Mouse (Mus musculus) spleen, postnatal 36 days (tissue): Measurements from ENCODE around the gene Cutal.
A peak's percentile ranks its signal among the peaks of the same experiment; 100 is the strongest.

ENCODE experiments used
- DNase-seq, 2 experiments: peaks; one replicate each; pipeline ENCODE4 v3.0.0; 2022; ENCODE audit warnings: low spot score in 2 of 2, mixed read lengths in 1 of 2

The Cutal gene

DNA sequence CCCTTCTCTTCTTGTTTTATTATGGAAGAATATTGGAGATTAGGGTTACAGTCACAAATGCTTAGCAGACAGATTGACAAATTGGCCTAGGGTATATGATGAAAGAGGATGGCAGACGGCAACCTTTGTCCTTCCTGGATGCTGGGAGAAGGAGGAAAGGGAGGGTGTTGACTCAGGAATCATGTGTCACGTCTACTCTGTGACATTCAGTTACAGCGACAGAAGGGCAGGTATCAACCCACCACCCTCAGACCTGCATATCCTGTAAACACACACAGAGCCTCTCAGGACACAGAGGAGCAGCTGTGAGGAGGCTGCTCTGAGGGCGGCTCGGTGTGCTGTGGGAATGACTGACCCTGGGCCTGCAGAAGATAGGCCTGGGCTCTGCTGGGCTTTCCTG is 9.0 kb downstream of the Cutal start:
- DNase-seq: no peak

DNA sequence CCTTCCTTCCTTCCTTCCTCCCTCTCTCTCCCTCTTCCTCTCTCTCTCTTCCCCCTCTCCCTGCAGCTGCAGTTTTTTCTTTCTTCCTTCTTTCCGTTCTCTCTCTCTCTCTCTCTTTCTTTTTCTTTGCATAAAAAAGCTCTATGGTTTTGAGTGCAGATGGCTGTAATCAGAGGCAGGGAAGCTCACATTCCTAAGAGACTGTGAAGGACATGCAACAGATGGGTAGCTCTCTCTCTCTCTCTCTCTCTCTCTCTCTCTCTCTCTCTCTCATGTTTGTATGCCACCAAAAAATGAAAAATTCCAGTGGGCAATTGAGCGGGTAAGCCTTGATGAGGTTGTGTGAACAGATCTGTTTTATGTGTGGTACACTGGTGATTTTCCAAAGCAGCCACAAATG is 10.0 kb downstream of the Cutal start:
- no peak for DNase-seq

DNA sequence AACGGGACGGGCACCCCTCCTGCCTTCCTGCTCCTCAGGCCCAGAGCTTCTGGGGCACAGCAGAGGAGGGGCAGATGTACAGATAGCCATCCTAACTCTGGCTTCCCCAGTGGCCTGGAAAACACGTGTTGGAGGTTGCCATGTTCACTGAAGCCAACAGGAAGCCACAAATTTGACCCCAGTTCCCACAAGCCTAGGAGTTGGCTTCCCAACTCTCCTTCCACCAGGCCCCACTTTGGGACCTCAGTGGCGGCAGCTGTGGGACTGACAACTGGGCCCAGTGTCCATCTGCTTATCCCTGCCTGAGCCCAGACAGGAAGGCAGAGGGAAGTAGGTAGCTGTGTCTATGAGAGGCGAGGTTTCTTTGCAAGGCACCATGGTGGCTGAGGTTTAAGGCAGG is 19.8 kb downstream of the Cutal start:
- DNase-seq: no peak

DNA sequence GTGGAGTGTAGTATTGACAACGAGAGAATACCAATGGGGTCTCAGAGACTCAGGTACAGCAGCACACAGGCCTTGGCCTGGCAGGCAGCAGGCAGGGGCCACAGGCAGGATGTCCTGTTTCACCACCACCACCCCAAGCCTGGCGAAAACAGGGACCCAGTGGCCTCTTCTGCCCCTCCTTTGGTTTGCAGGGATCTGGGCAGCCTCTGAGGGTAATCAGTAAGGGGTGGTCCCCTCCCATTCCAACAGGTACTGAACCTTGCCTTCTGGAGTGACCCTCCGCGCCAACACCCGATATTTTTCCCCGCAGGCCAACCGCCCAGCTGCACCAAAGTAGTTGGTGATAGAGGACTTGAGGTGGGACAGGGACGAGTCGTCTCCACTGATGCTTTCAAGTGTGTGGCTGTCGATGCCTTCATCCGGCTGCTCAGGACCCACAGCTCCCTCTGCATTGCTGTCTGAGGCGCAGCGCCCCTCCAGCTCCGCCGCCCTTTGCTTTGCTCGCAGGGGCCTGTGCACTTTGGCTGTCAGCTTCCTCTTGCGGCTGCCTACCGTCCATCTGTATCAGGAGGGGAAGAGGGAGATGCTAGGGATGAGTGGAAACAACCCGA is 21.4 kb downstream of the Cutal start:
- DNase-seq: no peak

DNA sequence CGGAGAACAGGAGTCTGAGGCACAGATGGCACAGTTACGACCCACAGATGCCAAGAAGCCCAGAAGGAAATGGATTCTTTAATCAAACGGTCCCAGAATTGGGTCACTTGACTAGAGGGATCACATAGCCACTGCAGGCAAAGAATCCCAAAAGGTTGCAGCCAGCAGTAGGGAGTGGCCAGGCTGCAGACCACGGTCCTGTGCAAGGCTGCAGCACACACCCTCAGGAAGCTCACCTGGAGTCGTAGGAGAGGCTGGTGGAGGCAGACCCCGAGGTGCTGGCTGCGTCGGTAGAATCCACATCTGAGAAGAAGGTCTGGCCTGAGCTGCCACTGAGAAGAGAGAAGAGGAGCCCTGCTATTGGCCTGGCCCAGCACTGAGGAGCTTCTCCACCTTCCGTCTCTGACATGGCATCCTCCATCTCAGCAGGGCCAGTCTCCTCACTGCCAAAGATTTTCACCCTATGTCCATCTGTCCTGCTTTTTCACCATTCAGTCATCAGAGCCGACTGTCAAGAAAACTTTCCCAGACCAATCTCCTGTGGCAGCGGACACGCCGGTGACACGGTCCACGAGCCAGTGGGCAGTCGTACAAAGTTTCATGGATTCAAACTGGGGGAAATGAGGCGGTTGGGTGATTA is 22.7 kb downstream of the Cutal start:
- DNase-seq: no peak

DNA sequence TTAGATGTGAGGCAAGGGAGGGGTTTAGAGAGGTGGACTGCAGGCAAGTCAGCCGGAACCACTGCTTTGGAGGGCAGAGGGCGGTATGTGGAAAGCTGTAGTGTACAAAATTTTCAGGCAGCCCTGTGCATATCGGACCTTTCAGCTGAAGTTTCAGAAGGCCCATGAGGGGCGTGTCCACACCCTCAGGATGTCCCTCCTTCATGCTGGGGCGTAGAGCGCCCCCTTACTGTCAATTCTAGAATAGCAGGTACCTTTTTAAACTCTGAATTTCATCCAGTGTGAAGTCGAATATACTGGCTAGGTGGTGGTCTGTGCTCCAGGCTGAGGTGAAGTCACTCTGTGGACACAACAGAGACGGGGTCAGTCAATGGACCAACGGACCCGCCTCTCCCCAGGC is 23.6 kb downstream of the Cutal start:
- DNase-seq: peak; percentile 47 to 65

DNA sequence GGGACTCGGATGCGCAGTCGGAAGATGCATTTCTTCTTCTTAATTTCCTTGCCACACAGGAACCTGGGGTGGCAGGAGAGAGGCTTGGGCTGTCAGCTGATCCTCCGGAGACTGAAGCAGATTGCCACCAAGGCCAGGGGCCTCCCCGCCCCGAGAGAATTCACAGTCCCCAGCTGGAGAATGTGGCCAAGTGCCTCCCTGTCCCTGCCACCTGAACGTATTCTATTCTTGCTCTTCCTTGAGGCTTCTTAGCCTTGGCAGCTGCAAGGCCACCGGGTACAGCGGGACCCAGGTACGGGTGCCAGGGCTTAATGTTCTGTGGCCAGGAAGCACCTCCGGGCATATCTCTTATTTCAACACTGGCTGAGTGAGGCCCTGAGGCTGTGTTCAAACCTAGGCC is 25.5 kb downstream of the Cutal start:
- no peak for DNase-seq

DNA sequence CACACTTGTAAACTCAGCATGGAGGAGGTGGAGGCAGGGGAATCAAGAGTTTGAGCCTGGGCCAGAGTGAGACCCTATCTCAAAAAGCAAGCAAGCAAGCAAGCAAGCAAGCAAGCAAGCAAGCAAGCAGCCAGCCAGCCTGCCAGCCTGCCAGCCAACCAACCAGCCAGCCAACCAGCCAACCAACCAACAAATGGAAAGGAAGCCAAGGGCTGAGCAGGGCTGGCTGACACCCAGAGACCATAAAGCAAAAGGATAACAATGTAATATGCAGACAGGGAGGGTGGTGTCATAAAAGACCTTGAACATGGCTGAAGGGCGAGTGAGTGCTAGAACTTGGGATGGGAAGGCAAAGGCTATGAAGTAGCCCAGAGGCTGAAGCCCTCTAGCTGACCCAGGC is 26.2 kb downstream of the Cutal start:
- no peak for DNase-seq

DNA sequence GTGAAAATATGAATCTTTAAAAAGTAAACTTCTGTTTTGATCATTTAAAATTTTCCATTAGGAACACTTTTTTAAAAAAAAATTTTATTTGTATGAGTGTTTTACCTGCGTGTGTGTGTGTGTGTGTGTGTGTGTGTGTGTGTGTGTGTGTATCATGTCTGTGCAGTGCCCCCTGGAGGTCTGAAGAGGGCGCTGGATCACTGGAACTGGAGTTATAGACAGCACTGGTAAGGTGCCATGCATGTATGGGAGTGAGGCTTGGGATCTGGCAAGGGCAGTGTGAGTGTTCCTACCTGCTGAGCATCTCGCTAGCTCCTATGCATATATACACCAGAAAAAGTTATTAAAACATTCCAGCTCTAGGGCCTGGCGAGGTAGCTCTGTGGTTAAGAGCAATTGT is 27.5 kb downstream of the Cutal start:
- no peak for DNase-seq

DNA sequence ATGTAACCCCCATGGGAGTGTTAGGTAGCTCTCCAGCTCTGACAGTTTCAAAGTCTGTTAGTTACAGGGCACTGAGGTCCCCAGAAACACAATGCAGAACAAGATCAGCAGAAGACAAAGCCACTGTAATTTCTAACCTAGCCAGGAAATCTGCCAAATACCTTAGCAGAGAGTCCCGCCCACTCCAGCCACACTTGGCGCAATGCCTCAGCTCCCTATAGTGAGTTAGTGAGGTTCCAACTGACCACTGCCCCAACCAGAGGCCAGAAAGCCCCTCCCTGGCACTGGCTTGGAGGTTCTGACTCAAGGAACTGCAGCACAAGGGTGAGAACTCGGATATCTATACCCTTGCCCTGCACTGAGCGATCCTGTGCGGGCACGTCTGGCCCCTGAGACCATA is 28.5 kb downstream of the Cutal start:
- DNase-seq: no peak

DNA sequence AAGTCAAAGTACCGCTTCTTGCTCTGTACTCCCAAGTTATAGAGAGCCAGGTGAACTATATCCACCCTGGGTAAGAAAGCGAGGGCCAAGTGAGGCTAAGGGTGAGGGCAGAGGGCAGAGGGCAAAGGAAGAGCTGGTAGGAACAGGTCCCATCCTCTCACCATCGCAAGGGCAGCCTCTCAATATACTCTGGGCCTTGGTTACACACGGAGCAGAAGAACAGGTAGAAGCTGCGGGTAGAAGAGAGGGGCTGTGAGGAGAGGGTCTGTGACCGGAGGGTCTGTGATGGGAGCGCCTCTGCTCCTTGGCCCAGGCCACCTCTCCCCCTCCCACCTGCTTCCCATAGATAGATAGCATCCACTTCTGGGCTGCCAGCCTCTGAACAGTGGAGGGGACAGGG is 29.0 kb downstream of the Cutal start:
- no peak for DNase-seq

DNA sequence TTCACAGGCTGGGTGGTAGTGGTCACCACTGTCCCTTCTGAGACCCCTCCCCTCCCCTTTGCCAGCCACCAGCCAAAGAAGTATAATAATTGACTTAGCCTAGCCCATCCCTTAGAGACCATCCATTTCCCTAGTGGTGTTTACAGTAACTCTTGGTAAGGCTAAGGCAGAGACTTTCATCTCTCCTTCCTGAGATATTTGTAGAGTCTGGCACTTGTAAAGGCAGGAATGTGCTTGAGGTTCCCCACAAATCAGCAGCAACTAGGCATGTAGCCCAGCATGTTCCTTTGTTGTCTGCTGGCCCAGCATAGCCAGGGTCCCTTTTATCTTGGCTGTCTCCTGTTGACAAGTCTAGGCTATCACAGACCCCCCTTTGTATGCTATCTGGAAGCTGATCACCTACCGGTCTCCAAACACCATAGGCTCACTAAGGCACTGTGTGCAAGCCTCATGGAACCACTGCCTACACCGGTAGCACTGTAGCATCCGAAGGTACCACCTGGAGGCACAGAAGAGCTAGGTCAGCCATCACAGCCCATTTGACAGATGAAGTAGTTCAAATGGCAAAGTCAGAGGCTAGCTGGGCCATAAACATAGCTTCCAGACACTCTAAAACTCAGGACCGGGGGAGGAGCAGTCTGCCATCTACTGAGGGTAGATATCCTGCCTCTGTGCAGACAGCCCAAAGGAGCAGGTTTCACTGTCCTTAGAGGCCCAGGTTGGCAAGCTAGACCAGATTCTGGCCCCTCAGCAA is 29.6 kb downstream of the Cutal start:
- DNase-seq: no peak

DNA sequence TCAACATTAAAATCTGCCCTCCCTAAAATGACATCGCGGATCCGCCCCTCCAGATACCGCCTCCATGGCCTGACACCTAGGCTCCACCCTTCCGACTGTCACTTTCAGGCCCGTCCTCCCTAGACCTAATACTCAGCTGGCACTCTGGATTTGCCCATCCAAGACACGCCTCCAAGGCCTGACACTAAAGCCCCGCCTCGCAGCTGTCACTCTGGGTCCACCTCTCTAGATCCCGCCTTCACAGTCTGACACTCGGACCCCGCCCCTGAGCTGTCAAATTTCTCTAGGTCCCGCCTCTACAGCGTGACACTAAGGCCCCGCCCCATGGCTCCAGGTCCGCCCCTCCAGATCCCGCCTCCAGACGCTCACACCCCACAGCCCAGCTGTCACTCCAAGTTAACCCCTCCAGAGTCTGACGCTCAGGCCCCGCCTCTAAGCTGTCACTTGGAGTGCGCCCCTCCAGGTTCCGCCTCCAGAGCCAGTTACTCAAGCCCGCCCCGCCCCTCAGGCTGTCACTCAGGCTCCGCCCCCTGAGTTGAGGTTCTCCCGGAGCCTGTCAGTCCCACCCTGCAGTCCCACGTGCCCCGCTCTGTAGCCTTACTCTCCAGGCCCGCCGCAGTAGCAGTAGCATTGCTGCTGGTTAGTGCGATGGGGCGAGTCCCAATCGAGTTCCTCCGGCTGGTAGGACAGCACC is 30.8 kb downstream of the Cutal start:
- peak; percentile 96 to 97 for DNase-seq

DNA sequence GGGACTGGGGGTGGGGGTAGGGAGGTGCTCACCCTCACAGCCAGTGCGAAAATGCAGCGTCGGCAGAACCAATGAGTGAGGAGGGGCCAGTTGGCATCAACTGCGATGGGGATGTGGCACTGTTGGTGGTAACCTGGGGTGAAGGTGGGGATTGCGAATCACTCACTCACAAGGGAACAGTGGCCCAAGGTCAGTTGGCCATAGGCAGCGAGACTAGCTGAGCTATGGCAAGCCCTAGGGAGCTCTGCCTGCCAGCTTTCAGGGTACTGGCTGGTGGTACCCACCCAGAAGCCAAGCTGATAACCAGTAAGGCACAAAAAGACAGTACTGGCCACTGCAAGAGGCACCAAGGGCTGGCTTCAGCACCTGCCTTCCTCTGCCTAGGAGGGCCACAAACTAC is 32.2 kb downstream of the Cutal start:
- no peak for DNase-seq

DNA sequence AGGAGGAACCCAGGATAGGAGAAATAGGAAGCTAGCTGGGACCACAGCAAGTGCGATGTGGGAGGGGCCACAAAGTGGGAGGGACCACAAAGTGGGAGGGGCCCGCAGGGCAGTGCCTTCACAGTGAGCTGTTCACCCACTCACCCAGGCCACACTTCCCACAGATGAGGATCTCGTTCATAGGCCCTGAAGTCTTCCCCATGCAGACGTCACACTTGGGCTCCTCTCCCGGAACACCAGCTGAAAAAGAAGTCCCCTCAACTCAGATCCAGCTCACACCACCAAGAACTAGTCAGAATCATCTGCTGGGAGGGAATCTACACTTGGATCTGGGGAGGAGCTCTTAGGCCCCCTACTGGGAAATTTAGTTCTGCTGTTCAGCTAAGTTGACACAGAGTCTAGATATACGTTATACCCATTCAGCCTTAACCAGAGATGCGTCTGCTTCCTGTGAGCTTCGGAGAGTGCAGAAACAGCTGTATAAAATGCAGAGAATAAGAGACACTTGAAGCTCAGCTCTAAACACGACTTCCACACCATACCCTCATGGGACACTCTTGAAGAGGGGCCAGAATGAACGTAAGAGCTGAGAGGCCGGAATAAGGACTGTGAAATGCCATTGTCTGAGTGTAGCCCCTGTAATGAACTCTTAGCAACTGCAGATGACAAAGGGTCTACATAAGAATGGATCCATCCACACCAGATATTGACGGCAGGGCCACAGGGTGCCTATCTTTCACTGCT is 32.8 kb downstream of the Cutal start:
- DNase-seq: peak; percentile 76 to 79

DNA sequence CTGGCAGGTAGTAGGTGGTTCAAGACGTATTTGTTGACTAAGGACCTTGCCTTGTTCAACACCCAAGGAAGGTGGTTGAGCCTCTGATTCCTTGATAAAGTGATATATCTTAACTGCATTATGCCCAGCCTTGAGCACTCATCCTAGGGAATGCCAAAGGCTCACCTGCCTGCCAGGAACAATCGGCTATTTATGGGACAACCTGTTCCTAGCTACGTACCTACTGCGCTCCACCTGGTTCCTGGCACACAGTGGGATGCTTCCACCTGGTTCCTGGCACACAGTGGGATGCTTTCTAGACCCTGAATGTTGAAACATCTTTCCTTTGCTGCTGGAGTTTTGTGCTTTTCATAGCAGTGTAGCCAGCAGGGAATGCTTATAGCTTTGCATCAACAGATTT is 35.5 kb downstream of the Cutal start:
- no peak for DNase-seq

DNA sequence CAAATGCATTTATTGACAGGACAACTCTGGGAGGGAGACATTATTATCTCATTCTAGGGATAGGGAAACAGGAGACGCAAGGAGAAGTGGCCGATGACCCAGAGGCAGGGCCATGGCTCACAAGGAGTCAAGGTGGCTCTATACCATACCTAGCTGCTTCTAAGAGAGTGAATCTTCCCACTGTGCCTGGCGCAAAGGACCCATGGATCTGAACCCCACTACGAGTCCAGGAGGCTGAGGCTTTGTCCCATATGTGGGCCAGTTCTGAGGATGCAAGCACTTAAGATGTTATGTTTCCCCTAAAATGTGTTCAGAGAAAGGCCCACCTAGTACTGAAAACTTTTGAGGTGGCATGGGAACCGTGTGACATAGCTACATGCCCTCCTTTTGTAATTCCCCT is 37.7 kb downstream of the Cutal start:
- DNase-seq: no peak

DNA sequence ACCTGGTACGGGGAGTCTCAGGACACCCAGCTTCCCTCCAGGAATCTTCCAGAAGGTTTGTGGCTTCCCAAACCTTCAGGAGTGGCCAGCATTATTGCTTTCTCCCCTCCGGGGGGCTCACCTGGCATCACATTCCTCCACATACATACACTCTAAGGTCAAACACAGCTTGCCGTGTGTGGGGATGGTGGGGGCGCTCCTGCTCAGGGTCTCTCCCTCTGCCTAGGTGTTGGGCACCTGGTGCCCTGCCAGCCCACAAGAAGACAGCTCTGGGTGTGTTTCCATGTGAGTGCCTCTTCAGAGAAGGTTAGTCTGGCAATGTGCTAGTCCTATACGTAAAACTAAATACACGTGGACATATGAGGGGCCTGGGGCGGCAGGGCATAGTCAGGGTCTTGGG is 38.4 kb downstream of the Cutal start:
- DNase-seq: no peak

DNA sequence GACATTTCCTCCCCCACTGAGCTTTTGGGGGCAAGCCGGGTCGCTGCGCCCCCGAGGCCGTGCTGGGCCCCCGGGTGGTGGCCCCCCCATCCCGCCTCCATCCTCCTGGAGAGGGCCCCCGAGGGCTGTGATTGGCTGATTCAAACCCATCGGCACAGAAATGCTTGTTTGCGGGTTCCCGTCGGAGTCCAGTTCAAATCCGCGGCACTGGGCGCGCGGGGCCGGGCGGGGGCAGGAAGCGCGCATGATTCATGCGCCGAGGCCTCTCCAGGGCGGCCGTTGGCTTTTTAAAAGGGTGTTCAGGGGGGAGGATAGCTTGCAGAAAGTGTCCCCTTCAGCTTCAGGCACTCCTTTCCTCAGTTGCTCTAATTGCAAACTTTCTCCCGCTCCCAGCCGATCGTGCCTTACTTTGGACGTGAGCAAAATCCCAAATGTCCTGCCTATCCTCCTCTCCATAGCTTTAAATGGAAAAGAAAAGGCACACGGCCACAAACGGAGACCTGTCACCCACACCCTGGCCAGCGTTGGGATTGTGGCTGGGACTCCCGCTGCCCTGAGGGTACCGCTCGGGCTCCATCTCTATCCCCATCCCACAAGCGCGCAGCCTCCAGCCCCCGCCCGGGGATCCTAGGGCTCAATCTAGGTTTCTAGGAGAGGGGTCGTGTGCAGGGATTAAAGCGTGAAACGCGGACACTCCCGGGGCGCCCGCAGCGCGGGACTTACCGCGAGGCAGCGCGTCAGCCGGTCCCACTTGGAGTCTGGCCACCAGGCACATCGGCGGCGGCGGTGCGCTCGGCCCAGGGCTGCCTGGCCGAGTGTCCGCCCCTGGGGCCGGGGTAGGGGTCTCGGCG is 39.2 kb downstream of the Cutal start, which contains the start of gene Phf19:
Gene Phf19 (minus strand): TSS at position 809 of the 851 bp plus-strand sequence.
- DNase-seq: peak; percentile 47 to 56

DNA sequence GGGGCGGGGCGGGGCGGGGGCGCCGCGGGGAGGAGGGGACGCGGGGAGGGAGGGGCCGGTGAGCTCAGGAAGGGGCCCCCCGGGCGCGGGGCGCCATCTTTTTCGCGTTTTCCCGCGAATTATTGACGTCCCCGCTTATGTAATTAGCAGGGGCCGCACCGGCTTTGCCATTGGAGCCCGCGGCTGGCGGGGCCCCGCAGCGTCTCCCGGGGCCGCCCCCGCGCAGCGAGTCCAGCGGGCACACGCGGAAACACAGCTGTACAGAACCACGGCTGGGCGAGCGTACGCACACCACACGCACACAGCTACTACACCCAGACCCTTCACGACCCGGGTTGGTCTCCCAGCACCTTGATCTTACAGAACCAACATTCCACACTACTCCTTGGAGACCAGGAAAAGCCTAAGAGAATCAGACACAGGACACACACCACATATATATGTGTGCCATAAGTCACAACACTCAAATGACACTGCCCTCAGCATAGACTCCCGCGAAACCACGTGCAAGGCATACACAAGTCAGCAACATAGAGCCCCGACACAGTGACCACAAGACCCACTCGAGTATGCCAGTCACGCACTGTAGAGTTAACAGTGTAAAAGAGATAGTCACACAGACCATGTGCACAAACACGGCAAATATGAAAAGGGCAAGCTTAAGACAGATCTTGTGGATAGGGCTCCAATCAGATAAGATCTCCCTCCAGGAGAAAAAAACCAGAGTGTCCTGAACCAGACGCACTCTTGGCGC is 40.0 kb downstream of the Cutal start:
- DNase-seq: peak; percentile 54 to 57
